Mouse (Mus musculus) Patski (cell line): ENCODE measurements around the gene Smarcd3. TPM values are rescaled to one million over a fixed set of nuclear protein-coding genes. Genes with fewer than 3 reads are reported as not detected.

Experiments used
- ATAC-seq: fragments of 100-300 bp; one replicate; pipeline ENCODE4 v1.8.0; 2021
- CTCF ChIA-PET: fragments of 350-600 bp; sonication (Branson Sonifier 250); formaldehyde crosslinking; loops from one replicate; lab custom pipeline; 2022; ENCODE audit warnings: inconsistent platforms; lab: Charles Lee
- POLR2A ChIA-PET: fragments of 350-600 bp; sonication (Branson Sonifier 250); formaldehyde crosslinking; loops from one replicate; lab custom pipeline; 2022; ENCODE audit warnings: antibody characterized with exemption, inconsistent platforms; lab: Charles Lee
- DNase-seq: peaks from one replicate; pipeline ENCODE4 v3.0.0-alpha.2; 2011; ENCODE audit warnings: low read depth, low spot score
- H3K27me3 ChIP-seq: fragments of 371-371 bp; one replicate; pipeline ENCODE4 v1.5.1; 2021
- CTCF ChIP-seq: fragments of 100-300 bp; IDR thresholded peaks from one replicate; pipeline ENCODE4 v1.5.1; 2021
- in situ Hi-C: fragments of 300-500 bp; cut with MboI; formaldehyde crosslinking; loops from 3 replicates; pipeline ENCODE4 v1.11.1; 2018; ENCODE audit warnings: low pct_unique_long_range_greater_than_20kb, mixed read lengths
- polyA plus RNA-seq: library from polyadenylated mRNA; unstranded; gene quantifications from one replicate; pipeline ENCODE4 v1.2.3, GENCODE M21; 2021

The Smarcd3 gene
- polyA plus RNA-seq, 1 experiment from 2014 or later = 64.3 TPM

- in situ Hi-C loops = no loop called here
- ChIA-PET POLR2A (interaction anchor here (0.6 to 1.9 kb wide), 3 partner anchors 10 to 131 kb away, joined by 3 to 7 read pairs (median 3); no protein-coding TSS in a partner anchor), CTCF (interaction anchor here (1.1 kb wide), 1 partner anchor 43 kb away, joined by 3 read pairs; no protein-coding TSS in a partner anchor)
- no peak for TF ChIP-seq CTCF
- no peaks in the 10 kb centered on the region for H3K27me3 ChIP-seq
- DNase-seq (no peak), ATAC-seq (no peak)
Measured at GRCm38 (mm10) chr5:24605321-24605979, 18.8 kb downstream of the Smarcd3 start.

- ChIA-PET CTCF (interaction anchor here (1.0 to 1.1 kb wide), 2 partner anchors 24 to 44 kb away, joined by 3 read pairs; no protein-coding TSS in a partner anchor), POLR2A (interaction anchor here (1.4 to 1.9 kb wide), 3 partner anchors 11 to 26 kb away, joined by 3 to 7 read pairs (median 4); no protein-coding TSS in a partner anchor)
- DNase-seq (no peak), ATAC-seq (peak; percentile 44)
- no peaks in the 10 kb centered on the region for H3K27me3 ChIP-seq
- in situ Hi-C loops = no loop called here
- TF ChIP-seq CTCF = no peak
Measured at GRCm38 (mm10) chr5:24604656-24605100, 19.5 kb downstream of the Smarcd3 start.

- ChIA-PET POLR2A (interaction anchor here (1.4 to 1.9 kb wide), 3 partner anchors 11 to 26 kb away, joined by 3 to 7 read pairs (median 4); no protein-coding TSS in a partner anchor), CTCF (interaction anchor here (0.8 to 1.0 kb wide), 2 partner anchors 8 to 24 kb away, joined by 3 to 4 read pairs; no protein-coding TSS in a partner anchor)
- ATAC-seq (no peak), DNase-seq (no peak)
- no peaks in the 10 kb centered on the region for H3K27me3 ChIP-seq
- no peak for TF ChIP-seq CTCF
- in situ Hi-C loops = no loop called here
Measured at GRCm38 (mm10) chr5:24604080-24604655, 20.0 kb downstream of the Smarcd3 start.

GRCm38 (mm10) chr5:24603431-24604010, 20.7 kb downstream of the Smarcd3 start:
- in situ Hi-C loops = no loop called here
- ChIA-PET CTCF (interaction anchor here (0.8 to 1.5 kb wide), 4 partner anchors 9 to 33 kb away, joined by 3 to 4 read pairs (median 4); no protein-coding TSS in a partner anchor), POLR2A (interaction anchor here (0.8 to 3.5 kb wide), 7 partner anchors 8 to 27 kb away, joined by 3 to 20 read pairs (median 4); partner anchors contain the start of gene Chpf2)
- ATAC-seq (no peak), DNase-seq (no peak)
- TF ChIP-seq CTCF = no peak
- no peaks in the 10 kb centered on the region for H3K27me3 ChIP-seq

GRCm38 (mm10) chr5:24602751-24603343, 21.4 kb downstream of the Smarcd3 start:
- POLR2A ChIA-PET = interaction anchor here (0.8 to 3.5 kb wide), 5 partner anchors 9 to 22 kb away, joined by 3 to 20 read pairs (median 4); partner anchors contain the start of genes Chpf2 and Smarcd3
- H3K27me3 ChIP-seq = no peaks in the 10 kb centered on the region
- DNase-seq = no peak
- CTCF ChIA-PET = interaction anchor here (1.0 to 1.5 kb wide), 2 partner anchors 29 to 34 kb away, joined by 3 to 4 read pairs; no protein-coding TSS in a partner anchor
- TF ChIP-seq CTCF = no peak
- in situ Hi-C loops = no loop called here
- peak; percentile 45 for ATAC-seq

- ChIA-PET CTCF (interaction anchor here (1.0 to 1.5 kb wide), 2 partner anchors 30 to 35 kb away, joined by 3 to 4 read pairs; no protein-coding TSS in a partner anchor), POLR2A (interaction anchor here (0.8 to 3.5 kb wide), 5 partner anchors 10 to 22 kb away, joined by 3 to 20 read pairs (median 4); partner anchors contain the start of genes Chpf2 and Smarcd3)
- no peak for DNase-seq
- no peak for TF ChIP-seq CTCF
- in situ Hi-C loops = no loop called here
- ATAC-seq = peak; percentile 9
- no peaks in the 10 kb centered on the region for H3K27me3 ChIP-seq
Measured at GRCm38 (mm10) chr5:24601911-24602750, 22.1 kb downstream of the Smarcd3 start.

GRCm38 (mm10) chr5:24601071-24601835, 23.0 kb downstream of the Smarcd3 start:
- in situ Hi-C loops = no loop called here
- ChIA-PET POLR2A (interaction anchor here (1.3 to 3.5 kb wide), 4 partner anchors 10 to 24 kb away, joined by 3 to 20 read pairs (median 4); partner anchors contain the start of genes Abcf2 and Chpf2), CTCF (interaction anchor here (1.5 kb wide), 1 partner anchor 11 kb away, joined by 8 read pairs; no protein-coding TSS in a partner anchor)
- no peak for TF ChIP-seq CTCF
- no peaks in the 10 kb centered on the region for H3K27me3 ChIP-seq
- no peak for ATAC-seq
- no peak for DNase-seq

GRCm38 (mm10) chr5:24600236-24600635, 24.0 kb downstream of the Smarcd3 start:
- DNase-seq (no peak), ATAC-seq (no peak)
- no peaks in the 10 kb centered on the region for H3K27me3 ChIP-seq
- in situ Hi-C loops = no loop called here
- ChIA-PET POLR2A (interaction anchor here (1.3 to 3.5 kb wide), 3 partner anchors 11 to 23 kb away, joined by 3 to 20 read pairs (median 5); partner anchors contain the start of genes Abcf2 and Chpf2), CTCF (interaction anchor here (1.5 kb wide), 1 partner anchor 12 kb away, joined by 8 read pairs; no protein-coding TSS in a partner anchor)
- TF ChIP-seq CTCF = no peak
